Mouse (Mus musculus): ENCODE data around the gene Odf2l.

- TF ChIP-seq CTCF (IDR thresholded peaks at IDR 0.05; ENCODE audit: low read depth) (no peak), EP300 (optimal IDR thresholded peaks at IDR 0.05) (no peak)
Measured at GRCm38 (mm10) chr3:145151933-145152332, 33.5 kb downstream of the Odf2l start.
